In the genomic region with DNA sequence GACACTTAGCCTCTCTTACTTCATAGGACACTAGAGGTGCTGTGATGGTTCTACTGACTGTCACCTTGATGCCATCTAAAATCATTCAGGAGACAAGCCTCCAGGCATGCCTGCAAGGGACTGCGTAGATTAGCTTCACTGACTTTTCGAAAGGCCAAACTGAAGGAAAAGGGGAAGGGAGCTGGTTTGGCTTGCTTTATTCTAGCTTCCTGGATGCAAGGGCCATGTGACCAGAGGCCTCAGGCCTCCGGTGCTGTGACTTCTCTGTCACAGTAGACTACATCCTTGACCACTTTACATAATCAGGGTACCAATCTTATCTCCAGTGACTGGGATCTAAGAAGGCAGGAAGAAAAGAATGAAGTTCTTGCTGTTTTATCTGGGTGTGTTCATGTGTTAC, we compare ENCODE assay signal across 25 mouse cellular contexts. TPM values are rescaled to one million over a fixed set of nuclear protein-coding genes. Genes with fewer than 3 reads are reported as not detected.
DNase-seq lines count a peak whose midpoint lies in the region; ATAC-seq and TF ChIP-seq lines count a peak whose summit lies in the region.
"Had no signal": no experiment of that assay in that cellular context is flagged by ENCODE, and none has a peak within 500 bp of the region (broad histone marks: within the 10 kb centered on the region; RNA-seq: fewer than 3 reads in every experiment).

No protein-coding gene starts in this region.

- no peaks in the 10 kb centered on the region for H3K9me3 ChIP-seq in MEL (replicated peaks; ENCODE audit: insufficient read depth, low read length)
- H3K9me3 ChIP-seq: embryonic facial prominence, embryonic 12.5 days; embryonic facial prominence, embryonic 15.5 days; heart, embryonic 10.5 days; hindbrain, embryonic 12.5 days; hindbrain, embryonic 15.5 days; intestine, embryonic 15.5 days had no signal

- no peaks in the 10 kb centered on the region; the same call in 1 of the 2 replicates for H3K79me2 ChIP-seq in MEL (ENCODE audit: control insufficient read depth, insufficient read depth, low read length, poor library complexity)

- no peak for TF ChIP-seq POLR2A in MEL (IDR thresholded peaks at IDR 0.05; ENCODE audit: control insufficient read depth in 1 of 2, insufficient read depth in 1 of 2, low read depth in 1 of 2, low read length in 2 of 2, poor library complexity in 1 of 2)

- H3K27me3 ChIP-seq in MEL (ENCODE audit: control insufficient read depth in 1 of 2, insufficient read depth in 2 of 2, low read length in 2 of 2), result no peaks in the 10 kb centered on the region
- H3K27me3 ChIP-seq: intestine, embryonic 15.5 days; Patski had no signal

- peaks cover 2 to 7% of the 10 kb centered on the region in 2 experiments; a peak in 3 of 4 replicates for H3K36me3 ChIP-seq in MEL (ENCODE audit: control insufficient read depth in 1 of 2, insufficient read depth in 2 of 2, low read length in 2 of 2)
- H3K36me3 ChIP-seq: intestine, embryonic 15.5 days had no signal

- TF ChIP-seq EP300 in MEL (IDR thresholded peaks at IDR 0.05; ENCODE audit: low read depth in 1 of 2, low read length in 2 of 2), result no peak

- peaks cover 3 to 15% of the 10 kb centered on the region in 2 experiments for H3K4me1 ChIP-seq in MEL (ENCODE audit: control insufficient read depth in 1 of 2, insufficient read depth in 2 of 2, low read length in 2 of 2)
- H3K4me1 ChIP-seq: embryonic facial prominence, embryonic 12.5 days; embryonic facial prominence, embryonic 15.5 days; intestine, embryonic 15.5 days had no signal

- TF ChIP-seq RAD21 in MEL (IDR thresholded peaks at IDR 0.05; ENCODE audit: low read depth, low read length), result no peak

- H3K9ac ChIP-seq in MEL (ENCODE audit: control insufficient read depth, low read depth, low read length, poor library complexity, severe bottlenecking), result no peak overlapping the region
- H3K9ac ChIP-seq: embryonic facial prominence, embryonic 12.5 days; embryonic facial prominence, embryonic 15.5 days; forebrain, postnatal 0 days; hindbrain, embryonic 12.5 days; hindbrain, embryonic 15.5 days; intestine, embryonic 15.5 days had no signal

- H3K4me3 ChIP-seq in MEL (ENCODE audit: control insufficient read depth in 1 of 2, insufficient read depth in 1 of 2, low read depth in 2 of 2, low read length in 2 of 2), result no peak overlapping the region
- H3K4me3 ChIP-seq: embryonic facial prominence, embryonic 12.5 days; embryonic facial prominence, embryonic 15.5 days; gastrocnemius, adult 2 months; heart, adult 2 months; heart, embryonic 10.5 days; hindbrain, embryonic 12.5 days; hindbrain, embryonic 15.5 days; intestine, embryonic 15.5 days had no signal

- H3K27ac ChIP-seq in MEL (ENCODE audit: control insufficient read depth, low read depth, low read length), result no peak overlapping the region
- H3K27ac ChIP-seq: embryonic facial prominence, embryonic 12.5 days; embryonic facial prominence, embryonic 15.5 days; gastrocnemius, adult 2 months; heart, adult 2 months; heart, embryonic 10.5 days; hindbrain, embryonic 12.5 days; hindbrain, embryonic 15.5 days; intestine, embryonic 15.5 days had no signal

- DNase-seq in A20 (ENCODE audit: low read depth, low spot score) (peak; percentile 10), MEL (ENCODE audit: low read depth, low spot score) (no peak)
- no peak for DNase-seq in right cerebral cortex, postnatal 25 days
- DNase-seq in adrenal gland, adult 2 months, result no peak
- DNase-seq in layer of hippocampus, adult 9-10 months (ENCODE audit: low spot score), result no peak
- DNase-seq: adrenal gland, adult 8-10 months; adrenal gland, postnatal 25 days; cerebellum, adult 11 months; cerebellum, adult 2 months; cerebellum, adult 9-11 months; cerebellum, postnatal 25 days; forebrain, postnatal 0 days; gastrocnemius, adult 2 months; gastrocnemius, postnatal 14 days; heart, adult 2 months had no signal

- no peak for TF ChIP-seq CTCF in MEL (IDR thresholded peaks at IDR 0.05 in 2 of 3, conservative IDR thresholded peaks at IDR 0.05 in 1 of 3; ENCODE audit: control insufficient read depth in 1 of 3, insufficient read depth in 1 of 3, low read depth in 2 of 3, low read length in 3 of 3, poor library complexity in 1 of 3, severe bottlenecking in 1 of 3)

- peak; percentile 23 for ATAC-seq in granulocyte monocyte progenitor cell, adult 5-6 weeks (replicated peaks; ENCODE audit: poor library complexity, severe bottlenecking)
- peak; percentile 11; the same call in 1 of the 2 replicates for ATAC-seq in megakaryocyte progenitor cell, adult 5-6 weeks (replicated peaks; ENCODE audit: poor library complexity)
- ATAC-seq: forebrain, embryonic 14.5 days; forebrain, postnatal 0 days; intestine, embryonic 15.5 days; Patski had no signal

TF ChIP-seq in MEL, 35 proteins besides CTCF, POLR2A, EP300 and RAD21:
- TF ChIP-seq USF1 (IDR thresholded peaks at IDR 0.05; ENCODE audit: low read depth, low read length), result peak; percentile 39
- no peak for TF ChIP-seq TBP (IDR thresholded peaks at IDR 0.05; ENCODE audit: low read depth, low read length)

RNA-seq across cellular contexts. Expression of gene Aldh9a1, which starts 13.4 kb away (rescaled TPM):
- total RNA-seq in MEL (2012; rRNA removed), result 14.3 and 16.2 TPM in 2 replicates
- polyA plus RNA-seq in MEL (2012; ENCODE audit: insufficient read depth in 1 of 2, insufficient read length in 2 of 2, low read depth in 1 of 2, low replicate concordance in 2 of 2, missing spikeins in 1 of 2), result 10 to 100 TPM in 1 of 2 experiments, not detected in 1; 78.2 TPM
- total RNA-seq in granulocyte monocyte progenitor cell, adult 5-6 weeks (2014; fragmentation: Nextera tagmentation), result 67.6 and 85.8 TPM in 2 replicates
- 49.5 and 56.7 TPM in 2 replicates for total RNA-seq in granulocyte monocyte progenitor cell, adult 5-6 weeks (2017)
- 43.1 and 45.0 TPM in 2 replicates for total RNA-seq in megakaryocyte progenitor cell, adult 5-6 weeks (2015)
- total RNA-seq in megakaryocyte progenitor cell, adult 5-6 weeks (2017), result 36.3 and 46.6 TPM in 2 replicates
- 10 to 100 TPM; 77.1 to 84.8 TPM for total RNA-seq in adrenal gland, adult 2 months (2021)
- polyA plus RNA-seq in adrenal gland, adult 2 months (2012; rRNA removed), result 62.4 and 62.8 TPM in 2 replicates

RNA-seq across cellular contexts. Expression of gene Tmco1, which starts 28.2 kb away (rescaled TPM):
- total RNA-seq in MEL (2012; rRNA removed), result 126 and 128 TPM in 2 replicates
- 100 to 1,000 TPM in 1 of 2 experiments, not detected in 1; 110 TPM for polyA plus RNA-seq in MEL (2012; ENCODE audit: insufficient read depth in 1 of 2, insufficient read length in 2 of 2, low read depth in 1 of 2, low replicate concordance in 2 of 2, missing spikeins in 1 of 2)
- 97.6 and 127 TPM in 2 replicates for total RNA-seq in granulocyte monocyte progenitor cell, adult 5-6 weeks (2014; fragmentation: Nextera tagmentation)
- total RNA-seq in granulocyte monocyte progenitor cell, adult 5-6 weeks (2017), result 170 and 172 TPM in 2 replicates
- 168 and 183 TPM in 2 replicates for total RNA-seq in megakaryocyte progenitor cell, adult 5-6 weeks (2015)
- total RNA-seq in megakaryocyte progenitor cell, adult 5-6 weeks (2017), result 176 and 178 TPM in 2 replicates
- 100 to 1,000 TPM; 141 to 146 TPM for total RNA-seq in adrenal gland, adult 2 months (2021)
- polyA plus RNA-seq in adrenal gland, adult 2 months (2012; rRNA removed), result 58.7 and 83.4 TPM in 2 replicates

RNA-seq across cellular contexts. Expression of gene Uck2, which starts 51.3 kb away (rescaled TPM):
- total RNA-seq in MEL (2012; rRNA removed), result 191 and 213 TPM in 2 replicates
- 100 to 1,000 TPM; 290 to 643 TPM for polyA plus RNA-seq in MEL (2012; ENCODE audit: insufficient read depth in 1 of 2, insufficient read length in 2 of 2, low read depth in 1 of 2, low replicate concordance in 2 of 2, missing spikeins in 1 of 2)
- 181 and 224 TPM in 2 replicates for total RNA-seq in granulocyte monocyte progenitor cell, adult 5-6 weeks (2014; fragmentation: Nextera tagmentation)
- total RNA-seq in granulocyte monocyte progenitor cell, adult 5-6 weeks (2017), result 223 and 286 TPM in 2 replicates
- total RNA-seq in megakaryocyte progenitor cell, adult 5-6 weeks (2015), result 228 and 234 TPM in 2 replicates
- 234 and 288 TPM in 2 replicates for total RNA-seq in megakaryocyte progenitor cell, adult 5-6 weeks (2017)
- 100 to 1,000 TPM in 1 of 2 experiments, 10 to 100 TPM in 1; 39.5 to 107 TPM for total RNA-seq in adrenal gland, adult 2 months (2021)
- 15.8 and 30.4 TPM in 2 replicates for polyA plus RNA-seq in adrenal gland, adult 2 months (2012; rRNA removed)

RNA-seq across cellular contexts. Expression of gene Mgst3, which starts 57.2 kb away (rescaled TPM):
- total RNA-seq in MEL (2012; rRNA removed), result 16.5 and 17.0 TPM in 2 replicates
- polyA plus RNA-seq in MEL (2012; ENCODE audit: insufficient read depth in 1 of 2, insufficient read length in 2 of 2, low read depth in 1 of 2, low replicate concordance in 2 of 2, missing spikeins in 1 of 2), result 10 to 100 TPM in 1 of 2 experiments, not detected in 1; 33.2 TPM
- 11.8 and 15.4 TPM in 2 replicates for total RNA-seq in granulocyte monocyte progenitor cell, adult 5-6 weeks (2014; fragmentation: Nextera tagmentation)
- 7.6 and 9.1 TPM in 2 replicates for total RNA-seq in granulocyte monocyte progenitor cell, adult 5-6 weeks (2017)
- total RNA-seq in megakaryocyte progenitor cell, adult 5-6 weeks (2015), result 14.0 and 16.5 TPM in 2 replicates
- 11.8 and 18.1 TPM in 2 replicates for total RNA-seq in megakaryocyte progenitor cell, adult 5-6 weeks (2017)
- 10 to 100 TPM; 79.0 to 84.2 TPM for total RNA-seq in adrenal gland, adult 2 months (2021)
- polyA plus RNA-seq in adrenal gland, adult 2 months (2012; rRNA removed), result 298 and 342 TPM in 2 replicates
